Mouse (Mus musculus) right cerebral cortex, postnatal 14 days (tissue): ENCODE measurements around the gene Mef2a.

ENCODE experiments used
- DNase-seq: peaks from one replicate; pipeline ENCODE4 v3.0.0; 2022

Gene Mef2a

DNA sequence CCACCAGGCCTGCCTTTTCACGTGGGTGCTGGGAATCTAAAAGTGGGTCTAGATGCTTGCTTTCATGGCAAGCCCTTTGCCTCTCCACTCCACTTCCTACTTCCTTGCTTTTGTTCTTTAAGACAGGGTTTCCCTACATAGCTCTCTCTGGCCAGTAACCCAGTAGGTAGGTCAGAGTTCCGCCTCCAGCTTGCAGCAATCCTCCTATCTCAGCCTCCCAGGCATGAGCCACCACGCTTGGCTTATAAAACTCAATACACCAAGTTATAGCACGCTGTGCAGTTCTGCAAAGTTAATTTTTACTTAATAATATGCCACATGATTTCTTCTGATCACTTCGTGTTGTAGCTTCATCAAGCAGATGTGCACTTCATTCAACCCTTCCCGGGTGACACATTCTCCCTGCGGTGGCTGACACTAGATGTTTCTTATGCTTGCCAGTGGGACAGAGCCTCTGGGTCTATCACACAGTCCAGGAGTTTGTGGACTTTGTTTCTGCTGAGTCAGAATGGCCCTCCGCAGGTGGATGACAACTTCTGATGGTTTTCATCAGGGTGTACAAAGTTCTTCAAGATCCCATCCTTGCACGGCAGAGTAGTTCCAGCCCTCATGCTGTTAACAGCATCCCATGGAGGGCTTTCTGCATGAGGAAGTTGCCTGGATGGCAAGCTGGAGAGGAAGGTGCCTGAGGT lies 166.8 kb downstream of the Mef2a start:
- DNase-seq = no peak

DNA sequence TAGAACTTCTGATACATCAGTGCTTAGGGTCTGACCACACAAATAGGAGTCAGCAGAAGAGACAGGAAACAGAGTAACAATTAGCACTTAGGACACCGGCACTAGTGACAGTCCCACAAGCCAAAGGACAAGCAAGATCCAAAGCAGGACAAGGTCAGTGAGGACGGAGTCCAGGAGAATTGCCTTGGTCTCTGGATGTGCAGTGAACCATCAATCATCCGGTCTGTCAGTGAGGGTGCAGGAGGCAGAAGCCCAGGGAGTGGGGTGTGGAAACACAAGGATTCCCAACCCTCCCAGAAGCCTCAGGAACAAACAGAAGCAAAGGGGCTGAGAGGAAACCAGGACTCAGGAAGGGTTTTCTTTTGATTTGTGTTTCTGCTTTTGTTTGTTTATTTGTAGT lies 169.0 kb downstream of the Mef2a start:
- no peak for DNase-seq

DNA sequence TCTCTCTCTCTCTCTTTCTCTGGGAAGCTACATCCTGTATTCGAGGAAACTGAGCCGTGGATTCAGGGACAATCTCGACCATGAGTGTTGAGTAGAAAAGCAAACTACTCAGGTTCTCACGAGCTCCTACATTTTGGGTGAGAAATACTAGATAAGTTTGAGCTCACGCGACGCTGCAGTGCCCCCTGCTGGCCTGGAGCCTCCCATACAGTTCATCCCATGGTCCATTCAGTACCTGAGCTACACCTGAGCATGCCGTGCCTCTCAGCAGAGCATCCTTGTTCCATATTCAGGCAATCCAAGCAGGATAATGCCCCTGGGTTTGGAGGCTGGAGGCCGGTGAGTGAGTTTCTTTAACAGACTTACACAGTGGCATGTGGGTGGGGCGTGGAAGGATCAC lies 173.2 kb downstream of the Mef2a start:
- peak; percentile 69 for DNase-seq

DNA sequence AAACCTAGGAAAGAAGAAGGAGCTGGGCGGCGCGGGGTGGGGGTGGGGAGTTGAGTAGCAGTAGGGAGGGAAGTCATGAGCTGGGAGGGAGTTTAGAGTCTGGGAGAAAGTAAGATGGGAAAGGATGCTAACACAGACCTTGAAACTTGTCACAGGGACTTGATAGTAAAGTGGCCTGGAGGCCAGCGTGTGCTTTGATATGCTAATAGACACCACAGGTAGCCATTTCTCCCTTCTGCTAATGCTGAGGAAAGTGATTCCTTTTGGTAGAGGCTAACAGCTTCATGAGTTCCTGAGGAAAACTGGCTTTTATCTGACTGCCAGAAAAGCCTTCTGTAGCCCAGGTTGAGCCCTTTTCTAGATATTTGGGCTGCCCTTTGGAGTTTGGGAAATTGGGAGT lies 188.9 kb downstream of the Mef2a start:
- DNase-seq = no peak
